Mouse (Mus musculus) bone marrow, adult 2 months (tissue): ENCODE measurements around the gene Hk1. TPM values are rescaled to one million over a fixed set of nuclear protein-coding genes. Genes with fewer than 3 reads are reported as not detected.

ENCODE experiments used
- H3K27ac ChIP-seq: fragments of 200-500 bp; 2 replicates; pipeline ENCODE4 v1.5.1; 2012; ENCODE audit warnings: low read depth, mild to moderate bottlenecking, control low read depth, inconsistent platforms, low read length; ENCODE audit not compliant: control insufficient read depth, poor library complexity, insufficient read depth
- H3K4me1 ChIP-seq: fragments of 200-500 bp; 2 replicates; pipeline ENCODE4 v1.6.1; 2011; ENCODE audit warnings: low read length; ENCODE audit not compliant: control insufficient read depth, insufficient read depth
- H3K4me3 ChIP-seq: fragments of 200-500 bp; replicated peaks from 2 replicates; pipeline ENCODE3; 2011; ENCODE audit warnings: mild to moderate bottlenecking, low read depth, low read length, control low read depth; ENCODE audit not compliant: control insufficient read depth
- CTCF ChIP-seq: fragments of 200-500 bp; IDR thresholded peaks from 2 replicates; pipeline ENCODE4 v1.5.1; 2011; ENCODE audit warnings: low read length, control low read depth; ENCODE audit not compliant: control insufficient read depth, insufficient read depth
- POLR2A ChIP-seq: fragments of 200-500 bp; IDR thresholded peaks from 2 replicates; pipeline ENCODE4 v1.6.1; 2011; ENCODE audit warnings: low read depth, mild to moderate bottlenecking, control low read depth, low read length, borderline replicate concordance; ENCODE audit not compliant: control insufficient read depth
- WGBS: fragments of 180-500 bp; shearing (Covaris S2); methylation state at CpG from one replicate; pipeline ENCODE4 v1.1.7; 2018; 5-methylcytosine and 5-hydroxymethylcytosine counted together
- polyA plus RNA-seq: library from polyadenylated mRNA; stranded (reverse); fragments of >200 nt; gene quantifications from 2 replicates; pipeline ENCODE4 v1.2.4, GENCODE M21; 2011; ENCODE audit warnings: low replicate concordance; ENCODE audit not compliant: missing spikeins, insufficient read depth, insufficient read length

Gene Hk1
- polyA plus RNA-seq, 1 experiment = 93.6 TPM

DNA sequence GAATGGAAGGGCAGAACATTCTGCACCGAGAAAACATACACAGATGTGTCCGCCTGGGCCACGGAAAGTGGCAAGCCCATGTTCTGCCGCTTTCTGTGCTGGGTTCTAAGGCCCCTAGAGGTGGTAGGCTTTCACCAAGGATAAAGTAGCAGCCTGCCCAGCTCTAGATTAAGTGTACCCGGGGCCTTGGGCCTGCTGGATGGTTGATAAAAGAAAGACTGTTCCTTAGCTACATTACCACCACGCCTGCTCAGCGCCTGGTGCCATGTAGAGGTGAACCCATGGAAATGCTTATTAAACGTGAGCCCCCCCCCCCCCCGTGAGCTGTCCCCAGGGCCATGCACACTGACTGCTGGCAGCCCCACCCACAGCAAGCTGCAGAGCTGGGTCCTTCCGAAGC lies 142.5 kb downstream of the Hk1 start:
- no peak overlapping the region for H3K27ac ChIP-seq

DNA sequence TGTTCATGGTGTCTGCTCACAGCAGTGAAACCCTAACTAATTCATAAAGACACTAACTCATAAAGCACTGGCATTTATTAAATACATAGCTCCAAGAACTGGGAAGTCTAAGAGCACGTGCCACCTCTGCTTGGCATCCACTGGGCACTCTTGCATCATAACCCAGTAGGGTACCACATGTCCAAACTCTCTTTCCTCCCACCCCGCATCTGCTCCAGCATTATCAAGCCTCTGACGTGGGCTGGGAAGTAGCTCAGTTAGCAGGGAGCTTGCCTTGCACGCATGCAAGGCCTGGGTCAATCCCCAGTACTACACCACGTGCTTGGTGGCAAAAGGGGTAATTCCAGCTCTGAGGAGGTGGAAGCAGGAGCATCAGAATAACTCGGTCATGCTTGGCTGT lies 143.5 kb downstream of the Hk1 start:
- TF ChIP-seq POLR2A = no peak
- no peak for TF ChIP-seq CTCF
- Histone ChIP-seq H3K4me3 (no peak overlapping the region), H3K27ac (peak overlapping the region; percentile 3; the same call in 1 of the 2 replicates), H3K4me1 (no peaks in the 10 kb centered on the region; the same call in 1 of the 2 replicates)
- 78% methylated on average over 6 of the region's 6 CpGs for WGBS

More for the DNA sequence above, 142.5 kb downstream of the Hk1 start:
- 43% methylated on average over 10 of the region's 10 CpGs for WGBS
- TF ChIP-seq CTCF (no peak), POLR2A (no peak)
- no peak overlapping the region for H3K4me3 ChIP-seq
- no peaks in the 10 kb centered on the region; the same call in 1 of the 2 replicates for H3K4me1 ChIP-seq

DNA sequence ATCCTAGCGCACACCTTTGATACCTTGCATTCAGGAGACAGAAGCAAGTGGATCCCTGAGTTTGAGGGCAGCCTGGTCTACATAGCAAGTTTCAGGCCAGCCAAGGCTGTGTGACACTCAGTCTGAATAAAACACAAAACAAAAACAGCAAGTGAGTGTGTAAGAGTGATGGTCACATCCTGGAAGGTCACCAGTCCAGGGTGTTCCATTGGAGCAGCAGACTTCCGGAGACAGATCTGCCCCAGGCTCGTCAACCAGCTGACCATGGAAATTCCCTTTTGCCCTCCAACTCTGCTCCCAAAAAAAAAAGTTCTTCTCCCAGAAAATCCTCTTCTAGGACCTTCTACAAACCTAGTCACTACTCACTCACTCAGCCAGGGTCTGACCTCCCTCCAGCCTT lies 147.9 kb downstream of the Hk1 start:
- WGBS = 88% methylated on average over 3 of the region's 3 CpGs
- H3K4me1 ChIP-seq = no peaks in the 10 kb centered on the region; the same call in 1 of the 2 replicates
- no peak overlapping the region for H3K27ac ChIP-seq
- H3K4me3 ChIP-seq = no peak overlapping the region
- TF ChIP-seq POLR2A (no peak), CTCF (no peak)

DNA sequence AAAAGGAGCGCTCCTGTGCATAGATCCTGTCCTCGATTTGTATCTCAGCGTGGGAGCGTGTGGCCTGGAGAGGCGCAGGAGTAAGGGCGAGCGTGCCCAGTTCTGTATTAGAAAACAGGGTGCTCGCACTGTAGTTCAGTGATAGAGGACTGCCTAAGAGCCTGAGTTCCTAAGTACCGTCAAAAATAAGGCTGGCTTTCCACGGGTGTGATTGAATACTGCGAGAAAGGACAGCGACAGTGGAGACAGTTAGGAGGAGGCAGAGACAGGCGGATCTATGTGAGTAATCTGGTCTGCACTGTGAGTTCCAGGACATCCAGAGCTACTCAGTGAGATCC lies 148.3 kb downstream of the Hk1 start:
- 9% methylated on average over 13 of the region's 13 CpGs for WGBS

DNA sequence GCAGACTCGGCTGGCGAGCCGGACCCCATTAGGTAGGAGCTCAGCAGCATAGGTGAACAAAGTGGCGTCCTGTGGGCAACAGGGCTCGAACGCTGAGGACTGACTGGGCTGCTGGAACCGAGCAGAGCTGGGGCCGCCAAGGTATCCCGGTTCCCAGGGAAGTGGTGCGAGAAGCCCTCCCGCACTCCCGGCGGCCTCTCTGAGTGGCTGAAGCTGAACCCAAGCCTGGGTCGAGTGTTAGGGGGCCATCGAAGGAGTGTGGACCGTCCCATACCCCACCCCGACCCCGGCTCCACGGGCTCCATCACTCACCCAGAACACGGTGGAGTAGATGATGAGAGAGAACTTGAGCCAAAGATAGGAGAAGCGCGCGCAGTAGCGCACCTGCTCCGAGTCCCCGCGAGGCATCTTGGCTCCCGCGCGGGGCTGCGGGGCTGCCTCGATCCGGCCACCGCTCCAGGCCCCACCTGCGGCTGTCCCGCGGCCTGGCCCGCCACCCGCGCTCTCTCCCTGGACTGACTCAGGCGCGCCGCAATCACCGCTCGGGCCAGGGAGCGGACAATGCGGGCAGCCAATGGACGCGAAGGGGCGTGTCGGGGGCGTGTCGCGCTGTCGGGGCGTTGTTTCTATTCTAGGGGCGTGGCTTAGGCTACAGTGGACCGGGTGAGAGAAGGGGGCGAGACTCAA lies 148.9 kb downstream of the Hk1 start, which contains the start of gene Tspan15:
Gene Tspan15, minus strand, starts transcription at position 544 of the 687 bp plus-strand sequence.
- TF ChIP-seq POLR2A (peak; percentile 34; the same call in 1 of the 2 replicates), CTCF (no peak)
- Histone ChIP-seq H3K4me1 (no peaks in the 10 kb centered on the region; the same call in 1 of the 2 replicates), H3K27ac (no peak within 1 kb of the TSS; the same call in 1 of the 2 replicates), H3K4me3 (peak within 1 kb of the TSS; percentile 48)
- 3% methylated on average over 58 of the region's 59 CpGs for WGBS

More for the DNA sequence above, 148.3 kb downstream of the Hk1 start:
- no peak for TF ChIP-seq CTCF
- TF ChIP-seq POLR2A = no peak
- H3K4me1 ChIP-seq = no peaks in the 10 kb centered on the region; the same call in 1 of the 2 replicates
- no peak overlapping the region for H3K4me3 ChIP-seq
- H3K27ac ChIP-seq = no peak overlapping the region

DNA sequence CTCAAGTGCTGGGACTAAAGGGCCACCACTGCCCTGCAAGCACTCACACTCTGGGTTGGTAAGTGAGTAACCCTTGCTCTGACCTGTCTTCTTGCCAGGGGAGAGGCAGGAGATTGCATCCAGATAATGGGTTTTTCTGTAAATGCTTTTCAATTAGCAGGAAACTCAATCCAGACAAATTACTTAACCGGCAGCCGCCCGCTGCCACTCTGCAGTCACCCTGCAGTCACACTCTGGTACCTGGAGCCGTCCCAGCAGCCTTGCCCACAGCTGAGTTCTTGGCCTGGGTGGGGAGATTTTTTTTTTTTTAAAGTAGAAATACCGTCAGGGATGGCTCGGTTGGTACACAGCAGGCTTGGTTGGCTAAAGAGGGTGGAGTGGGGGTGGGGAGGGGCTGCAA lies 151.6 kb downstream of the Hk1 start:
- Histone ChIP-seq H3K4me1 (no peaks in the 10 kb centered on the region; the same call in 1 of the 2 replicates), H3K4me3 (no peak overlapping the region), H3K27ac (no peak overlapping the region)
- WGBS = 81% methylated on average over 6 of the region's 6 CpGs
- TF ChIP-seq CTCF = no peak
- no peak for TF ChIP-seq POLR2A

DNA sequence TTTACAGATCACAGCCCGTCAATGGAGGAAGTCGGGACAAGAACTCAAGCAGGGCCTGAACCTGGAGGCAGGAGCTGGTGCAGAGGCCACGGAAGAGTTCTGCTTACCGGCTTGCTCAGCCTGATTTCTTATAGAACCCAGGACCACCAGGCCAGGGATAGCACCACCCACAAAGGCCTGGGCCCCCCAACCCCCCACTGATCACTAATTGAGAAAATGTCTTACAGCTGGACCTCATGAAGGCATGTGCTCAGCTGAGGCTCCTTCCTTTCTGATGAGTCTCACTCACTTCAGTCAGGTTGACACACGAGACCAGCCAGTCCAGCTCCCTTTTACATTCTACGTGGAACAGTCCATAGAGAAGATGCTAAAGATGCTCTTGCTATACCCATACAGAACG lies 153.9 kb downstream of the Hk1 start:
- H3K4me1 ChIP-seq = no peaks in the 10 kb centered on the region
- H3K27ac ChIP-seq = no peak overlapping the region
- TF ChIP-seq CTCF = no peak
- TF ChIP-seq POLR2A = no peak
- 72% methylated on average over 7 of the region's 7 CpGs for WGBS
- no peak overlapping the region for H3K4me3 ChIP-seq

DNA sequence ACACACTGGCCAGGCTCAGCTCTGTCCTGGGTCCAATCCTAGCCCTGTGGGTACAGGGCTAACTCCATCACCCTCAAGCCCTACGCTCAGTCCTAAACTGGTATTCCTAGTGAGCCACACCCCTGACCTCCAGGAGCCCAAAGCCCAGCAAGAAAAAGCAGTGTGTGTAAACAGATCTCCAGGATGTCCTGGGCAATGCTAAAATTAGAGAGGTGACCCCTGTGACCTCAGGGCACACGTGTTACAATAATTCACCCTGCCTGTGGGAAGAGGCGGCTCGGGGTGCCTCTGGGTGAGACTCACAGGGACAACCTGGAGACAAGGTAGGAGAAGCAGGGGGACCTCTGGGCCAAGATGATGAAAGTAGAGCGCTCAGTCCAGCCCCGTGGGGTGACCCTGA lies 155.5 kb downstream of the Hk1 start:
- TF ChIP-seq POLR2A (no peak), CTCF (no peak)
- 72% methylated on average over 6 of the region's 6 CpGs for WGBS
- no peaks in the 10 kb centered on the region for H3K4me1 ChIP-seq
- no peak overlapping the region for H3K4me3 ChIP-seq
- H3K27ac ChIP-seq = no peak overlapping the region
